Mouse (Mus musculus) hindbrain, postnatal 0 days (tissue): ENCODE results near the gene Gemin7. TPM values are rescaled to one million over a fixed set of nuclear protein-coding genes. Genes with fewer than 3 reads are reported as not detected.

ENCODE experiments used
- ATAC-seq: fragments of 200-750 bp; cut with Nextera tagmentation; 2 replicates; pipeline ENCODE4 v1.8.0; 2017; ENCODE audit warnings: mild to moderate bottlenecking, moderate TSS enrichment, moderate library complexity
- DNase-seq: peaks from one replicate; pipeline ENCODE4 v3.0.0-alpha.2; 2015; ENCODE audit warnings: low spot score
- H3K27ac ChIP-seq: fragments of 300-500 bp; sonication (generic); 2 replicates; pipeline ENCODE4 v1.5.1; 2014; ENCODE audit warnings: mild to moderate bottlenecking
- H3K27me3 ChIP-seq: fragments of 300-500 bp; sonication (generic); 2 replicates; pipeline ENCODE4 v1.6.1; 2014; ENCODE audit warnings: low read length, mixed read lengths; ENCODE audit not compliant: insufficient read depth
- H3K36me3 ChIP-seq: fragments of 300-500 bp; sonication (generic); 2 replicates; pipeline ENCODE4 v1.6.1; 2014; ENCODE audit warnings: low read length, mixed read lengths; ENCODE audit not compliant: insufficient read depth
- H3K4me1 ChIP-seq: fragments of 300-500 bp; sonication (generic); 2 replicates; pipeline ENCODE4 v1.6.1; 2014; ENCODE audit warnings: antibody characterized with exemption, low read length, mixed read lengths; ENCODE audit not compliant: insufficient read depth
- H3K4me2 ChIP-seq: fragments of 300-500 bp; sonication (generic); 2 replicates; pipeline ENCODE4 v1.6.1; 2014; ENCODE audit warnings: low read depth, mild to moderate bottlenecking, low read length, moderate library complexity, mixed read lengths
- H3K4me3 ChIP-seq: fragments of 300-500 bp; sonication (generic); 2 replicates; pipeline ENCODE4 v1.5.1; 2014; ENCODE audit warnings: low read length
- H3K9ac ChIP-seq: fragments of 300-500 bp; sonication (generic); replicated peaks from 2 replicates; pipeline ENCODE4 v1.6.1; 2014; ENCODE audit warnings: mild to moderate bottlenecking, low read length, moderate library complexity, mixed read lengths
- H3K9me3 ChIP-seq: fragments of 300-500 bp; sonication (generic); 2 replicates; pipeline ENCODE4 v1.6.1; 2016; ENCODE audit warnings: low read length, mixed read lengths
- CTCF ChIP-seq: IDR thresholded peaks from 2 replicates; pipeline ENCODE4 v1.5.1; 2016; ENCODE audit warnings: antibody characterized with exemption, control low read depth, low read depth
- WGBS: fragments of 180-500 bp; shearing (Covaris S2); extraction: QIAGEN DNeasy Blood & Tissue Kit; methylation state at CpG from one replicate; pipeline ENCODE4 v1.1.7; 2014; 5-methylcytosine and 5-hydroxymethylcytosine counted together
- polyA plus RNA-seq: library from polyadenylated mRNA; unstranded; fragments of >200 nt; fragmentation: Nextera tagmentation; extraction: Ambion mirVana; gene quantifications from 2 replicates; pipeline ENCODE4 v1.2.1, GENCODE M21; 2015
- total RNA-seq: library from RNA; depleted of rRNA; stranded (reverse); fragments of >200 nt; gene quantifications from 2 replicates; pipeline ENCODE4 v1.2.3, GENCODE M21; 2014

Gemin7 gene
- total and polyA plus RNA-seq, 2 experiments from 2014 or later = 61.7 to 162 TPM

DNA sequence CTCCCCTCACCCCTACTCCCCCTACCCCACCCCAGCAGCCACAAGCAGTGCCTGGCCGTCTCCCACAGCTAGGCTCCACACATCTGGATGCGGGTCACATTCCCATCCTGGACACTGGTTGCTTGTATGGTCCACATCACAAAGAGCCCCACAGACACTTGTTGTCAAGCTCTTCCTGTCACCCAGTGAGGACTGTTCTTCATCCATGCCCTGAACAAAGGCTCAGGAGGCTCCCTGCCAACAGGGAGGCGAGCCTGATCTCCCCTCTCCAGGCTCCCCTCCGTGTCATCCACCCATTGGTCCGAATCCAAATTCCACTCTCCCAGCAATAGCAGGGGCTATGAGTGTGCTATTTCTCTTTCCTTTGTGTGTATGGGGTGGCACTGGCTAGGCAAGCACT, 23.2 kb upstream of the Gemin7 start:
- Histone ChIP-seq H3K9me3 (no peaks in the 10 kb centered on the region), H3K27me3 (no peaks in the 10 kb centered on the region), H3K4me3 (no peak overlapping the region), H3K27ac (peak overlapping the region; percentile 74), H3K9ac (no peak overlapping the region), H3K4me1 (peaks cover 16% of the 10 kb centered on the region), H3K4me2 (0 out of 2 replicates have a peak overlapping the region, but pooled peaks have one; percentile 10), H3K36me3 (peaks cover 24% of the 10 kb centered on the region)
- 30% methylated on average over 5 of the region's 5 CpGs for WGBS
- DNase-seq = peak; percentile 85
- TF ChIP-seq CTCF = no peak
- peak; percentile 83 for ATAC-seq

DNA sequence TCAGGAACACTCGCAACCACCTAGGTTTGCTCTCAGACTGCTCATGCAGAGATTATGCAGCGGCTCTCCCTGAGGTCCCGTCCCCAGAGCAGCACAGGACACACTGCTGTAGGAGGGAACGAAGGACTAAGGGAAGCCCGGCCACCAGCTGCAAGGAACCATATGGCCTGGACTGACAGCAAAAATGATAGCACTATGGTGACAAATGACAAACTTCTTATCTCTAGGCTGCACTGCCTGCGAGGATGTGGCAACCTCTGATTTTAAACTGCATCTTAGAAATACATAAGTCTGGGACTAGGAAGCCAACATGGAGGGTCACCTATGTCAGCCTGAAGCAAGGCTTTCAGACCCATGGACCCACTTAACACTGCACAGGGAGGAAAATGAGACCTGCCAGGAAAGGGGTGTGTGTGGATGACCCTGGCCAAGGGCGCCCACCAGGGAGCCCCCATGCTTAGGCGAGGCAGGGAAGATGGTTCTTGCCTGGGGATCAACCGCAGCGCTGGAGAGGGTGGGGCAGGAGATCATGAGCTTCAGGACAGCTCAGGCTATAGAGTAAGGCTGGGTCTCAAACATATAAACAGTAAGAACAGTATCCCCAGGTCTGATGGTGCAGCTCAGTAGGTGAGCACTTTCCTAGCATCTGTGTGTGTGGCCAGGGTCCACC, 15.8 kb upstream of the Gemin7 start:
- Histone ChIP-seq H3K27me3 (no peaks in the 10 kb centered on the region), H3K4me1 (no peaks in the 10 kb centered on the region), H3K27ac (no peak overlapping the region), H3K4me3 (no peak overlapping the region), H3K9ac (no peak overlapping the region), H3K9me3 (no peaks in the 10 kb centered on the region), H3K36me3 (peaks cover 57% of the 10 kb centered on the region), H3K4me2 (no peak overlapping the region)
- DNase-seq (no peak), ATAC-seq (no peak)
- WGBS = 90% methylated on average over 10 of the region's 10 CpGs
- no peak for TF ChIP-seq CTCF

DNA sequence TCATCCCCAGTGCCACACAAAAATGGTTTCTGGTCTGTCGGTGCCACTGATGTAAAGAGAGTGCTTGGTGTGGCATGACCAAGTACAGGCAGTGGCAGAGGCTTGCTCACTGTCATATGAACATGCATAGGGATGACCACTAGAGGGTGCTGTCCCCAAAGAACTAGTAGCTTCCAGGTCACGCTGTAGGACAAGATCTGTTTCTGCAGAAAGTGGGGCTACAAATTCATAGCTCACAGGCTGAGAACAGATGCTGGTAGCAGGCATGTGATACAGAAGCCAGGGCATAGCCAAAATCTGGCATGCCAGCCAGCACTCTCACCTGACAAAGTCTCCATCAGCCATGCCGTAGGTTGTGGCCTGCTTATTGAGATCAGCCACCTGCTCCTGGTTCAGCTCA, 12.5 kb upstream of the Gemin7 start:
- H3K4me3 ChIP-seq = no peak overlapping the region
- ATAC-seq = peak; percentile 80
- H3K9me3 ChIP-seq = no peaks in the 10 kb centered on the region
- WGBS = 54% methylated on average over 3 of the region's 3 CpGs
- no peaks in the 10 kb centered on the region for H3K27me3 ChIP-seq
- peak; percentile 91 for DNase-seq
- no peaks in the 10 kb centered on the region for H3K4me1 ChIP-seq
- no peak overlapping the region for H3K4me2 ChIP-seq
- no peak overlapping the region for H3K9ac ChIP-seq
- 0 out of 2 replicates have a peak overlapping the region, but pooled peaks have one; percentile 26 for H3K27ac ChIP-seq
- TF ChIP-seq CTCF = peak; percentile 97
- H3K36me3 ChIP-seq = peaks cover 81% of the 10 kb centered on the region

DNA sequence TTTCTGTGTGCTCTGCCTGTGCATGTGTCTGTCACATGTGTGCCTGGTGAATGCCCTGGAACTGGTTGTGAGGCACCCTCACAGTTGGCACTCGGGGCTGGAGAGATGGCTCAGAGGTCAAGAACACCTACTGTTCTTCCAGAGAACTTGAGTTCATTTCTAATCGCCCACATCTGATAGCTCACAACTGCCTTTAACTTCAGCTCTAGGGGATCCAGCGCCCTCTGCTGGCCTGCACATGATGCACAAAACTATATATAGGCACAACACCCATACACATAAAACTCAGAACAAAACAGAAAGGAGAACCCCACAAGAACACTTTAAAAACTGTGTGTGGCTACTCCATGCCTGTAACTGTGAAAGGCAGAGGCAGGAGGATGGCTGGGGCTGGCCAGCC, 11.8 kb upstream of the Gemin7 start:
- WGBS = 46% methylated on average over 3 of the region's 3 CpGs
- no peaks in the 10 kb centered on the region for H3K4me1 ChIP-seq
- no peak for ATAC-seq
- DNase-seq = peak; percentile 68
- H3K9me3 ChIP-seq = no peaks in the 10 kb centered on the region
- H3K27ac ChIP-seq = 0 out of 2 replicates have a peak overlapping the region, but pooled peaks have one; percentile 26
- peak; percentile 77 for TF ChIP-seq CTCF
- H3K36me3 ChIP-seq = peaks cover 87% of the 10 kb centered on the region
- no peak overlapping the region for H3K9ac ChIP-seq
- H3K27me3 ChIP-seq = no peaks in the 10 kb centered on the region
- no peak overlapping the region for H3K4me3 ChIP-seq
- no peak overlapping the region for H3K4me2 ChIP-seq

DNA sequence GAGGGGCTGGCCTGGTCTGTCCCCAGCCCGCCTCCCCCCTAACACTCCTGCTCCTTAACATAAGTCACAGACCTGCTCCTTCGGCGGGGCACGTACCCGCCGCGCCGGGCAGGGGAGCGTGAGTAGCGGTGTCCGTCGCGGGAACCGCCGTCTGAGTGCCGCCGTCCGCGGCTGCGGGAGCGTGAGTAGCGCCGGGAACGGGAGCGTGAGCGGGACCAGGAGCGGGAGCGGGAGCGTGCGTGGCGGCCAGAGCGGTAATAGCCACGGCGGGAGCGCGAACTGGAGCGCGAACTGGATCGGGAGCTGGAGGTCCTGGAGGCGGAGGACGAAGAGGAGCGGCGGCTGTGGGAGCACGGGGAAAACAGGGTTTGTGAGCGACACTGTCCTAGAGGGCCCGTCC, 8.9 kb upstream of the Gemin7 start:
- Histone ChIP-seq H3K9ac (no peak overlapping the region), H3K36me3 (peaks cover 84% of the 10 kb centered on the region), H3K4me3 (no peak overlapping the region), H3K4me1 (no peaks in the 10 kb centered on the region), H3K27ac (no peak overlapping the region), H3K9me3 (no peaks in the 10 kb centered on the region), H3K27me3 (no peaks in the 10 kb centered on the region), H3K4me2 (no peak overlapping the region)
- no peak for TF ChIP-seq CTCF
- ATAC-seq (no peak), DNase-seq (no peak)
- WGBS = 83% methylated on average over 46 of the region's 46 CpGs

DNA sequence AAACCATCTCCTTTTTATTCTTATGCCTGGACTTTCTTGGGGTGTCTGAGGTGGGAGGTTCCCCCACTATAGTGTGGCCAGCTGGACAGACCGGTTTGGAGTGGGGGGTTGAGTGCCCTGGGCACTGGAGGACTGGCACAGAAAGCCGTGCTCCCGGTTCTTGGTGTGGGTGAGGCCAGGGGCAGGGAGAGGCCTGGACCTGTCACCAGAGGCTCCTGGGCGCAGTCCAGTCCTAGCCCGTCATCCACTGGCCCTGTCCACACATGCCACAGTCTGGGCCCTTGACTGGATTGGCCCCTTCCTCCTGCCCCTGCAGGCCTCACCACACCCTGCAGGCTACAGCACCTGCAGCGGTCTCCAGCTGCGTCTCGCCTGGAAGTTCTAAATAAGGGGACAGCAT, 3.2 kb upstream of the Gemin7 start:
- 91% methylated on average over 8 of the region's 8 CpGs for WGBS
- H3K36me3 ChIP-seq = peaks cover 42% of the 10 kb centered on the region

DNA sequence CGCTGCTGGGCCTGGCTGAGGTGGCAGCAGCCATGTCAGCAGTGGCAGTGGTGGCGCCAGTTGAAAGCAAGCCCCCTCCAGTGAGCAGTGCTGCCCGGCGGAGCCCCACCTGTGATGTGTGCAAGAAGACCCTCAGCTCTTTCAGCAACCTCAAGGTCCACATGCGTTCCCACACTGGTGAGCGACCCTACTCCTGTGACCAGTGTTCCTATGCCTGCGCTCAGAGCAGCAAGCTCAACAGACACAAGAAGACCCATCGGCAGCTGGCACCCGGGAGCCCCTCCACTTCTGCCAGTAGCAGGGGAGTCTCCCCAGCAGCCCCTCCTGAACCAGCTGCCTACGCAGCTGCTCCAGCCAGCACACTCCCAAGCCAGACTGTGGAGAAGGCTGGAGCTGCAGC, 2.4 kb upstream of the Gemin7 start:
- peaks cover 35% of the 10 kb centered on the region for H3K36me3 ChIP-seq
- no peaks in the 10 kb centered on the region for H3K9me3 ChIP-seq
- no peak overlapping the region for H3K9ac ChIP-seq
- DNase-seq (no peak), ATAC-seq (no peak)
- H3K4me2 ChIP-seq = no peak overlapping the region
- no peak overlapping the region for H3K4me3 ChIP-seq
- peaks cover 18% of the 10 kb centered on the region for H3K27me3 ChIP-seq
- no peak for TF ChIP-seq CTCF
- 81% methylated on average over 10 of the region's 10 CpGs for WGBS
- H3K27ac ChIP-seq = no peak overlapping the region
- H3K4me1 ChIP-seq = peaks cover 10% of the 10 kb centered on the region; the same call in 1 of the 2 replicates

More for the DNA sequence above, 3.2 kb upstream of the Gemin7 start:
- Histone ChIP-seq H3K4me1 (peaks cover 10% of the 10 kb centered on the region; the same call in 1 of the 2 replicates), H3K4me3 (no peak overlapping the region), H3K27me3 (peaks cover 18% of the 10 kb centered on the region), H3K4me2 (no peak overlapping the region), H3K9me3 (no peaks in the 10 kb centered on the region), H3K27ac (no peak overlapping the region), H3K9ac (no peak overlapping the region)
- TF ChIP-seq CTCF = no peak
- DNase-seq (no peak), ATAC-seq (no peak)
